In genomic region chr9:69087325-69087724, GRCm38 (mm10) we compare ENCODE assay signal across 14 mouse cellular contexts.
"Had no signal": no experiment of that assay in that cellular context is flagged by ENCODE, and none has a peak within 500 bp of the region (broad histone marks: within the 10 kb centered on the region; RNA-seq: fewer than 3 reads in every experiment).

No protein-coding gene starts in this region.

- DNase-seq: kidney, adult 2 months; kidney, postnatal 14 days; lung, embryonic 14.5 days; lung, postnatal 10 days; lung, postnatal 4 days; retina, postnatal 1 day; thymus, postnatal 4 days had no signal

- H3K9ac ChIP-seq: kidney, embryonic 15.5 days; limb, embryonic 15.5 days; lung, embryonic 14.5 days; midbrain, embryonic 12.5 days; neural tube, embryonic 13.5 days had no signal

- H3K4me3 ChIP-seq: kidney, embryonic 15.5 days; limb, embryonic 15.5 days; megakaryocyte, embryonic 14.5 days; midbrain, embryonic 12.5 days; neural tube, embryonic 13.5 days had no signal

- H3K4me2 ChIP-seq: kidney, embryonic 15.5 days; limb, embryonic 15.5 days; lung, embryonic 14.5 days; midbrain, embryonic 12.5 days; neural tube, embryonic 13.5 days had no signal

- H3K9me3 ChIP-seq: kidney, embryonic 15.5 days; limb, embryonic 15.5 days; megakaryocyte, embryonic 14.5 days; midbrain, embryonic 12.5 days; neural tube, embryonic 13.5 days had no signal

- H3K27me3 ChIP-seq: limb, embryonic 15.5 days had no signal

- ATAC-seq: intestine, embryonic 16.5 days; midbrain, embryonic 16.5 days had no signal

- H3K36me3 ChIP-seq: kidney, embryonic 15.5 days; limb, embryonic 15.5 days; midbrain, embryonic 12.5 days; neural tube, embryonic 13.5 days had no signal

- H3K27ac ChIP-seq: kidney, embryonic 15.5 days; limb, embryonic 15.5 days; midbrain, embryonic 12.5 days; neural tube, embryonic 13.5 days had no signal
